Mouse (Mus musculus) B cell, adult 2 months (primary cell): ENCODE data around the gene Tnfrsf8.
"Not testable (repeated sequence)": the region's sequence is repeated elsewhere in the genome, so short reads cannot be mapped to it uniquely, and the experiment has no call there.

Source experiments
- DNase-seq, 2 experiments: peaks; one replicate each; pipeline ENCODE4 v3.0.0; 2022

Gene Tnfrsf8

DNA sequence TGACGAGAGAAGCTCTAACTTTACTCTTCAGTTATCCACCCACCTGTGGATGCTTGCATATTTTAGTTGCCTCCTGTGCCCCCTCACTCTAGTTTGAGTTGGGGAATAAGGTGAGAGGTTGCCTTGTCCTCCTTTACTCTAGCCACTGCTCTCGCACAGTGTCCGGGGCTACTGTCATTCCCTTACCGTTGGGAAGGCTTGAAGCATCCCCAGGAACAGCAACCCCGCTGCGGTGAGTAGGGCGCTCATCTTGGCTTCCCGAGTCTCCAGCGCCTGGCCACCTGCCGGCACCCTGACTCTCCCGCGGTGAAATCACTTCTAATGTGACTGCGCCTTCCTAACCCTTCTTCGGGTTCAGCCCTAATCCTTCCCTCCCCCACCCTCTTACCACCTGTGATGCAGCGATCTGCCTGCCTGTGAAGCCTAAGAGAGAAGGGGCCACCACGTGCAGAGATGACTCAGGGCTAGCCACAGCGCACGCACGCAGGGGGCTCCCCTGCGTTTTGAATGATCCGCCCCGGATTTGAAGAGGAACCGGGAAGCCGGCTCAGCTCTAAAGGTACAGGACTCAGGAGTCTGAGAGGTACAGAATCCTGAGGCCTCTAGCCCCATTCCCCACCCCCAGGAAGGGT is at the start of gene Tnfrsf8:
Gene Tnfrsf8, minus strand, starts transcription at position 329 of the 632 bp plus-strand sequence.
- peak; percentile 43 to 50 for DNase-seq

DNA sequence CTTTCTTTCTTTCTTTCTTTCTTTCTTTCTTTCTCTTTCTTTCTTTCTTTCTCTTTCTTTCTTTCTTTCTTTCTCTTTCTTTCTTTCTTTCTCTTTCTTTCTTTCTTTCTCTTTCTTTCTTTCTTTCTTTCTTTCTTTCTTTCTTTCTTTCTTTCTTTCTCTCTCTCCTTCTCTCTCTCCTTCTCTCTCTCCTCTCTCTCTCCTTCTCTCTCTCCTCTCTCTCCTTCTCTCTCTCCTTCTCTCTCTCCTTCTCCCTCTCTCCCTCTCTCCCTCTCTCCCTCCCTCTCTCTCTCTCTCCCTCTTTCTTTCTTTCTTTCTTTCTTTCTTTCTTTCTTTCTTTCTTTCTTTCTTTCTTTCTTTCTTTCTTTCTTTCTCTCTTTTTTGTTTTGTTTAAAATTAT is 46.7 kb upstream of the Tnfrsf8 start:
- DNase-seq = not testable (repeated sequence)

DNA sequence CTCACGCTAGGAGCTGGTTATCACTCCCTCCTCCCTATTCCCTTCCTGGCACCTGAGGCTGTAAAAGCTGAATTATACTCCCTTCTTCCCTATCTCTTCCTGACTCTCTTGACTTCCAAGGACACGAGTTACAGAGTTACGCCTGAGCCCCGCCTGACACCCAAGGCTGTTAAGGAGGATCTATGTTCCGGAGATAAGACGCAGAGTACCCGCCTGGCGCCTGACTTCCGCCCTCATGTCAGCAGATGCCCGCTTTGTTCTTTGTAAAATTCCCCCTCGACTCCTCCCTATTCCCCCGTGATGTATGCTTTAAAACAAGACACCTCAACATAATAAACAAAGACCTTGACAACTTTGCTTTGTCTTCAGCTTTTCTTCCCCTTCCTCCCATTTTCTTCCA is 46.1 kb upstream of the Tnfrsf8 start:
- DNase-seq = peak; percentile 60 to 66

DNA sequence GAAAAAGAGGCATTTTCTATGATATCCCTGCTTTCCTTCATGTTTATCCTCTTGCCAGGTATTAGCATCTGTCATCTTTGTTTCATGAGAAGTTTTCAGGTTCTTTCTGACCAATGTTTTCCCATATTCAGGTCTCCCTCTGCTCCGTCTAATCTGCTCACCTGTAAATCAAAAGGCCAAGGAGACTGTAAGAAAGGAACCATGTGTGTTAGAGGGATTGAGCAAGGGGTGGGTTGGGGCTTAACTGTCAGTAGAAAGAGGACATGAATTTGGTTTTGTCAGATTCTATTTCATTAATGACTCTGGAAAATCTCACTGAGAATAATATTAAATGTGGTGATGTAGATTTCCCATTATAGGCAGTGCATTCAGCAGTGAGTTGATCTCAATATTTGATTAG is 45.6 kb upstream of the Tnfrsf8 start:
- no peak for DNase-seq

DNA sequence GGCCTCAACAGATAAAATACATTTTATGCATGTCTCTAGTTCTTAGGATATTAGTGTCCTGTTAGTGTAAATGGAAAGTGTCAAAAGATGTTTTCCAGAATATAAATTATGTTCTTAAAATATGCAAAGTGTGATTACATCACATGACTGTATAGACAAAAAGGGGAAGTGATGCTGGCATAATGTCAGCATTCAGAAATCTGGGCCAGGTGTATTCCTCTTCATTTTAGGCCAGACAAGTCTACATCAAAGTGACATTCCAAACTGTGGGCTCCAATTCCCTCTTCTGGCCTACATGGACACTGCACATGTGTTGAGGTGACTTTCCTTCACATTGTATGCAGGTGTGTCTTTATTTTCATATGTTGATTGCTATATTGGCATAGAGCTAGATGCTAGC is 41.3 kb upstream of the Tnfrsf8 start:
- peak; percentile 33 to 34 for DNase-seq

DNA sequence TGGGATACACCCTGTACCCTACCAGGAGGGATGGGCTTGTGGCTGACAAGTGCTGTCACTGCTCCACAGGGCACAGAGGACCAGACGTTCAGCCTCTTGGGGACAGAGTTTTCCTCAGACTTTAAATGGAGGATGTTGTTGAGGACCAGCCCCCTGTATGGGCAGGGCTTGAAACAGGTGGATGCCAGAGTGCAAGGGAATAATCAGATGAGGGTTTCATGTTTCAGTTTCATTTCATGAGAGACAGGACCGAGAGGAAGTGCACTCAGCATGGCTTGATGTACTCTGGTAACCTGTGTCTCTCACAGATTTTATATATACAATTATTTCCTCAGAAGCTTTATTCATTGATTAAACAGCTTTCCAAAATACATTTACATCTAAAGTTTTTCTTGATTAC is 38.9 kb upstream of the Tnfrsf8 start:
- DNase-seq = peak; percentile 34 to 40

DNA sequence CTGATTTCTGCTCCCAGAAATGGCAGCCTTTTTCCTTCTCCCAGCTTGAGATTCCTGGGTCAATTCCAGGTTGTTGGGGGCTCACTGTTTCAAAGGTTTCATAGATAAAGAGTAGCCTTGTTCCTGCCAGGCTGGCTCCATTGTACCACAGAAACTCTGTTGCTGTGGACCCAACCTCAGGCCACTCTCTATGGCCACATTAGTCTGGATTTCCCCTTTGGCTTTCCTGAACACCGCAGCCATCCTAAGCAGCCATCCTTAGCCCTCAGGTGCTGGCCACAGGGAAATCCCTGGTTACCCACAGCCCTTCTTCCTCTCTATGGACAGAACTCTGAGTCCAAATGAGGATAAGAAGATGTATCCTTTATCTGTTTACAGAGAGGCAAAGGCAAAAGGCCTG is 30.0 kb upstream of the Tnfrsf8 start:
- no peak for DNase-seq

DNA sequence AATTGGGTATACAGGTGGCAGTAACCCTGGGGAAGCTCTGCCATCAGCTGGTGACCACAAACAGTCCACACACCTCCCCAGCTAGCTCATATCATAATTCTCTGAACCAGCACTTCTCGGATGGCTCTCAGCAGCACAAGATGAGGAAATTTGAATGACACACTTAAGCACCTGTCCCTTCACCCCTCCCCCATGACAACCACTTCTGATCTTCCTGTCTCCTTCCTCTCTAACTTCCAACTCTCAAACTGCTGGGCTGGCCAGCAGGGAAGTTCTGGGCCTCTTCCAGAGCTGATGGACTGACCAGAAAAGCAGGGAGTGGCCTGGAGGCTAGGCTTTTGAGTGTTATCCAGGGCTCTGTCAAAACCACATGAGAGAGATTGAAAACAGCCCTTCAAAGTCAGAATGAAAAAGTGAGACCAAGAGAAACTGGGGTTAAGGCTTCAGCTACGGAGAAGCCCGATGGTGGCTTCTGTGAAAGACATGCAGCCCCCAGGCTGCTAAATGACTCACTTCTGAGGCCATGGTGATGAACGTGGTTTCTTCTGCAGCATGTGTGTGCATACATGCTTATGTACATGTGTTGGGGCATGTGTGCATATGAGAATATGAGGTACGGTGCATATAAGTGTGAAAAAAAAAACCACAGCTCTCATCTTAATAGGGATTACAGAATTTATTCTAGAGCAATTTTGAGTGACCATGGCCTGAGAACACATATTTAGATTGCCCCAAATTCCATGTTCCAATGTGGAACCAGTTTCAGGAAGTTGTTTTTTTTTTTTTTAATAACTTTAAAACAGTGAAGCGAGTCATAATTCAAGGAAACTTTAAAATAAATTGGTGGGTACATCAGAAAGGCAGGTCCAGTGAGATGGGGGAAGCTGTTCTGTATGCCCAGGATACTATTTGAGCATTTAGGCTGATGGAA is 27.2 kb upstream of the Tnfrsf8 start:
- no peak for DNase-seq

DNA sequence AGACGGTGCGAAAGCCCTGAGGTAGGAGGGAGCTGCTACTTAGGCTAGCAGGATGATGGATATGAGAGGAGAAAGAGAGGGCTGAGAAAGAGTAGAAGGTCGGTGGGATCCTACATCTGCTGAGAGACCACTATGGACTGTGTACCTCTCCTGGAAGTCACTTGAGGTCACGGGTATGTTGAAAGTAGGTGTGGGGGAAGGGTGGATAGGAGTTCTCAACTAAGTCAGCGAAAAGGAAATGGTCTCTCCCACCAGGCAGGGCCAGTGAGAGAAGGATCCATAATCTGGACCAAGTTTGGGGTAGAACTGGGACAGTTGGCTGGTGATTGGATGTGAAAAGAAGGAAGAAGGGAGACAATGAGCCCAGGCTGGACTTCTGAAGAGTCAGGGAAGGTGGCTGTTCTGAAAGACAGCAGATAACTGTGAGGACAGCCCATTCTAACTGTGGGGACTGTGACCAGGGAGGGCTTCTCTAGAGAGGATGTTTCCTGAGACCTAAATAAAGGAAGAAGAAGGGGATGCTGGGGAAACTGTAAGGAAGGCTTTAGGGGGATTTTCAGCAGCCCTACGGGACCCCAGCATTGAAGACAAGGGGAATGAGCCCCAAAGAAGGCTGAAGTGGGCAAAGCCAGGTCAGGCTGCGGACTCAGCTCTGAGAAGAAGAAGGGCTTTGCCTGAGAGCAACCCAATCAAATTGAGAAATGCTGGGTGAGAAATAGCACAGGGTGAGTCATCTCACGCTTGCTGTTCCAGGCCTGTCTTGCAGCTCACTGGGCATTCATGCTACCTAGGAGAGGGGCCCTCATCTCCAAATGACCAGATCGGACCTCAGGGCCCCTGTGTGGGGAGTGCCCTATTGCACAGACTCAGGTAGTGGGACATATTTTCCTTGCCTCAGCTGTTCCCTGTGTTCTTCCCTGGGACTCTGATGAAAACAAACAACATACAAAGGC is 23.2 kb upstream of the Tnfrsf8 start:
- no peak for DNase-seq

DNA sequence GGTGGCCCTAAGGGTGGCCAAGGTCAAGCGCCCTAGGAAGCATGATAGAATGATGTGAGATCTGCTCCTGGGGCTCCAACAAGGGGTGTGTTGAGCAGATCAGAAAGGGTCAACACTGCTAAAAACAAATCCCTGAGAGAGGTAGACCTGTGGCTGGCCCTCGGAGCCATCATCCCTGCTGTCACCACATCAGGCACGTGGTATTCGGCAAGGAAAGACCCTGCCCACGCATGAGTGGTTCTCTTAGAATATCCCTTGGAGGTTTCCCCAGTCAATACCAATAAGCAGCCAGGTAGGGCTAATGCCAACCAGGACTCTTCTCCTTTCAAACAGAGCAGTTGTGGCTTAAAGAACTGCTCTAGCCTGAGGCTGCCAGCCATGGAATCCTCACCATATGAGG is 21.6 kb upstream of the Tnfrsf8 start:
- no peak for DNase-seq

DNA sequence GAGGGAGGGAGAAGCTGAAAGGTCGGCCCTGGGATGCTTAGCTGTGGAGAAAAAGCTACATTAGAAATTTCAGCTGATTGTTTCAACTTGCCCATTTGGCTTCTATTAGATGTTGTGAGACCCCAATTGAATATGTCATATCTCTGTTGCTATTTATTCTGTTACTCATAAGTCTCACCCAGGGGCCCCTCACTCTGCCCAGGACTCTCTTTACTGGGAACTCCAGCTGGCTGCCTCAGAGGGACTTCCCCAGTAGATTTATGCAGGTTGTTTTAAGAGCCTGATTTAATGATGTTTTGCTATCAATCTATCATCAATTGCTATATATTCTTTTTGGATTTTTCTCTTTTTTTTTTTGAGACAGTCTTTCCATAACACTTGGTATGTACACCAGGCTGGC is 21.1 kb upstream of the Tnfrsf8 start:
- no peak for DNase-seq

DNA sequence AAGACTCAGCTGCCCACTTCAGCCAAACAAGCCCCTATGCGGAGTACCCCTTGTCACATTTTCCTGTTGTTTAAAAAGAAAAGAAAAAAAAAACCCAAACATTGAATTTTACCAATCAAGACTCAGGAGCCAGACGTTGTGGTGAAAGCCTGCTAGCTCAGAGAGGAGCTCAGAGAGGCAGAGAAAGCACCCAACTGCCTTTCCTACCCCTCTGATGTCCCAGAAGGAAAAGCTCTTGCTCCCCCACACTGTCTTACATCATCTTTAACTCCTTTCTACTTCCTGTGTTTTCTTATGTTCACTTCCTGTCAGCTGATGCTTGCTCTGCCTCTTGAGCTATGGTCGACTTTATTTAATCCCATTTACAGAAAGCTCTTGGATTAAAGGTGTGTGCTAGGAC is 8.7 kb upstream of the Tnfrsf8 start:
- no peak for DNase-seq

DNA sequence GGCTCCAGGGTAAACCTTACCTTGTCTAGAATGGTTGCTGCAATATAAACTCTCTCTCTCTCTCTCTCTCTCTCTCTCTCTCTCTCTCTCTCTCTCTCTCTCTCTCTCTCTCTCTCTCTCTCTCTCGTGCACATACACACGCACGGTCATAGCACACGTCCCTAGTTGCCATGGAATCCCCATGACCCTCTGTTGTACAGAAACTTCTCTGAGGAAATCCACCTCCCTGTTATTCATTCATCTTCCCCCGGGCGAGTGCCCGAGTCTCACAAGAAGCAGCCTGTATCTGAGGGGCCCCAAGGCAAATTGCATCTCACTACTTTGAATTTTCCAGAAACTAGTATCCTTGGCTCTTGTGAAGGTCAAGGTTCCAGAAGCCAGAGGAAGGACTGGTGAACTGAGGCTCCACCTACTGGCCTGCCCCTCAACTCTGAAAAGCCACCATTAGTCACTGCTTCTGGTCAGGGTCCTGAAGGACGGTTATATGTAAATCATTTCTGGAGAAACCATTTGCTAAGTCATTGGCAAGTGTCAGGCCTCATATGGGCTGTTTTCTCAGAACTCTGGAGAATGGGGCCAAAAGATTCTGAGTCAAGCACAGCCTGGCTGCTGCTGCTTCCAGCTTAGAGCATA is 8.1 kb upstream of the Tnfrsf8 start:
- DNase-seq = no peak

DNA sequence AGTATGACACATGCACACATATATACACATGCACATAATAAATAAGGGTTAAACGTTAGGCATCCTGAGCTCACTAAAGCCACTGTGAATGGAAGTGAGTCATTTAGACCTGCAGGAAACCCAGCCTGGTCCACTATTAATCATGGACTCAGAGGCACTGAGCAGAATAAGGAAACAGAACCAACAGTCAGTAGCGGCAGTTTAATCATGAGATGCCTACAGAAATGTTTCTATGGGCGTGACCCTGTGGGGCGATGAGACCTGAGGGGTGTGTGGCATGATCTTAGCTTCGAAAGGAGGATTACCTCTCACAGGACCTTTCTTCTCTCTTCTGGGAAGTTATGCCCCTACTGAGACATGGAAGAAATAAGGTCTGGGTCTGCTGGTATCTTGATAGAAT is 7.2 kb upstream of the Tnfrsf8 start:
- DNase-seq = no peak

DNA sequence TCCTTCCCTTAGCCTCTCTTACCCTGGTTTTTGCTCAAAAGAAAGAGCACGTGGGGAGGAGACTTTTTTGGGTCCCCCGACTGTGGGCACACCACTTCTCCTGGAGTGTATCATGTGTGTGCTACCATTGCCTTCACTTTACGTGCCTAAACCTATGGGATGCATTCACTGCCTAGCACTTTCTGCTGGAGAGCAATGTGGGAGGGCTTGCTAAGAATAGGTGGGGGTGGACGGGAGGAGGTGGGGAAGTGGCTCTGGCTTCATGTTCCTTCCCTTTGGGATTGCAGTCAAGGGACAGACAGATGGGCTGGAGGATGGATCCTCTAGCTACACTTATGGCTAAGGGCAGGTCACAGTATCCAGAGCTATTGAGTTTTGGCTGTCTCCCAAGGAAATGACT is 5.7 kb upstream of the Tnfrsf8 start:
- DNase-seq = no peak

DNA sequence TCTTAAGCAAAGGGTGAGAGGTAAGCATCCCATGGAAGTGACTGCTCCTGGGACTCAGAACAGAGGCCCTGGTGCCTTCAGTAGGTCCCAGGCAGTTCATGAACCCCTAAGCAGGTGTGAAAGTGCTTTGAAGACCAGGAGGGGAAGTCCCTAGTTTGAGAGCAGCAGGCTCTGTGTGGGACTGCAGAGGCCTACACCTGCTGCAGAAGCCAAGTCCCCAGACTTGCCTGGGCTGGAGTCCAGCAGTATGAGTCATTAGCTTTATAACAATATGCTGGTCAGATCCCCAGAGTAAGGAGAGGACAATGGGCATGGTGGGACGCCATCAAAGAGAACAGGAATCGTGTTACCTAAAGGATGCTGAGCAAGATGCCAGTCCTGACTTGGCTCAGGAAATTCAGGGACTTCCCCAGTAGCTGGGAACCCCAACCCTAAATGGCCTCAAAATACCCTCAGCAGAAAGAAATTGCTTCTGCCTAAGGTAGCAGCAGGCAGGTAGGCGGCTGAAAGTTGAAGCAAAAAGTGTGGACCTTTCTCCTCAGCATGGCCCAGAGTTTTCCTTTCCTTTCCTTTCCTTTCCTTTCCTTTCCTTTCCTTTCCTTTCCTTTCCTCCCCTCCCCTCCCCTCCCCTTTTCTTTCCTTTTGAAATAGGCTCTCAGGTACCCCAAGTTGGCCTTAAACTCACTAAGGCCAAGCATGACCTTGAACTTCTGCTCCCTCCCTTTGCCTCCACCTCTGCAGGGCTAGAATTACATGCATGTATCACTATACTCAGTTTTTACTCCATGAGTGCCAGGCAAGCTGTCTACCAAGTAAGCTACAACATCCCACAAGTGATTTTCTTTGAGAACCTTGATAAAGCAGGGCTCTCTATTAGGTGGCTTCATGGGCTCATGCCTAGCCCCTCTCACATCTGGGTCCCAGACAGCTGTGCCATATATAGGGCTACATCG is 4.6 kb upstream of the Tnfrsf8 start:
- no peak for DNase-seq

DNA sequence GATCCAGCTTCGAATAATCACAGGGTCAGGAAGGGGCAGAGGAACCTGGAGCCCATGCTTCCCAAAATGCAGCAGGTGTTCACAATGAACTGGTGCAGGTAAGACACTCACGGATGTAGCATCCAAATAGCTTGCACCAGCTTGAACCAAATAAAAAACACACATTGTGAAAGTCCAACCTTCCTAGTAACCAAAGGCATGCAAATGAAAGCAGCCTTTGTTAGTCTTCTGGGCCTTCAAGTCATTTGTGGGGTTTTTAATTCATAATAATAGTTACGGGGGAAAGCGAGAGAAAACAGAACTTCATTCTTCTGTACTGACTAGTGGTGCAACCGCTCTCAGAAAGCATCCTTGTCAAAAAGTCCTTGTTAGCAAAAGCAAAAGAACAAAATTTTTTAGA is 1.7 kb upstream of the Tnfrsf8 start:
- no peak for DNase-seq

DNA sequence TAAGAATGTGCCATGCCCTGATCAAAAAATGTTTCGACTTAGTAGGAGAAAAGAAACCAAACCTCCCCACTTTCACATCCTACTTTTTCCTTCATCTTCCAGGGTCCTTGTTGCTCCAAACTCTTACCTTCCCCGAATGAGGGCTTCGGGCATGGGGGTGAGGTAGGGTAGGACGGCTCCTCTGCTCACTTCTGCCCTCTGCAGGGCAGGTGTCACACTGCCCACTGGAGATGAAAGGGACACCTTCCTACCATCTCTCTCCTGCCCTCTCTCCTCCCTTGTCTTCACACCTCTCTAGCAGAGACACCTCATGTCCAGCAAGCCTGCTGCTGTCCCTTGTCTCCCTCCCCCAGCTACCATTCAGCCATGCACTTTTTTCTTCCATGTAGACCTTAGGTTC is 998 bp downstream of the Tnfrsf8 start:
- DNase-seq = no peak

DNA sequence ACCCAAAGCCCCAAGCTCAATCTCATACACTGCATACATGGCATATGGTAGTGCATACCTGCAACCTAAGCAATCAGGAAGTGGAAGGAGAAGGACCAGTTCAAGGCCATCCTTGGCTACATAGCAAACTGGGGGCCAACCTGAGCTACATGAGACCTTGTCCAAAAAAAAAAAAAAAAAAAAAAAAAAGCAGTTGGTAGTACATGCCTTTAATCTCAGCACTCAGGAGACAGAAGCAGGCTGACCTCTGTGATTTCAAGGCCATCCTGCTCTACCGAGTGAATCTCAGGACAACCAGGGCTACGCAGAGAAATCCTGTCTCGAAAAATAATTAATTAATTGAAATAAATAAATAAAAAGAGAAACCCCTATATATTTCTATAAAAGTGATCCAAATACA is 1.7 kb downstream of the Tnfrsf8 start:
- no peak for DNase-seq

DNA sequence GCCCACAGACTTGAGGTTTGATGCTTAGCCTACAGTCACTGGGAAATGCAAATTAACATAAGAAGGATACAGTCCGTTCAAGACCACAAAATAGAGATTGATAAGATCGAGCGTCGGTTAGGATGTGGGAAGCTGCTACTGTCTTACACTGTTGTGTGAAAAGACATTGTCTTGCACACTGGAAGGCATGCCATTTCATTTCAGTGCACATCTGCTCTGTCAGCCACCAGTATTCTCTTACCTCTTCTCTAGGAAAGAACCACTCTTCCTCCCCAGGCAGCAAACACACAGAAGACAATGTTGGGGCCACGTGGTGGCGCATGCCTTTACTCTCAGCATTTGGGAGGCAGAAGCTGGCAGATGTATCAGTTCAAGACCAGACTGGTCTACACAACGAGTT is 2.4 kb downstream of the Tnfrsf8 start:
- no peak for DNase-seq

DNA sequence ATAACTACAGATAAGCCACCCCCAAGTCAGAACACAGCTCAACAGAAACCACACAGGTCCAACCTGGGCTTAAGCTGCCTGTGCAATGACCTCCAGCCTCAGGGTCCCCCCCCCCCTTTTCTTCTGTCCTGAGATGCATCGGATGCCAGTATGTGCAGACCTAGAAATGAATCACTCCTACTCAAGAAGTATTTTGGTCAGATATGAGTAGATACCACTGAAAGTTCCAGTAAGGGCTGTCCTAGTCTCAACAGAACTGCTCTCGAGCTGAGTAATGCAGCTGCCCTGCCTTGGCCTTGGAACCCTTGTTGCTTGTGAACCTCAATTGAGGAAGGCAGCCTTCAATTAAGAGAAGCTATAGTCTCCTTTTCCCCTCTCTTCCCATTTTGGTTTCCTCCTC is 4.1 kb downstream of the Tnfrsf8 start:
- no peak for DNase-seq

DNA sequence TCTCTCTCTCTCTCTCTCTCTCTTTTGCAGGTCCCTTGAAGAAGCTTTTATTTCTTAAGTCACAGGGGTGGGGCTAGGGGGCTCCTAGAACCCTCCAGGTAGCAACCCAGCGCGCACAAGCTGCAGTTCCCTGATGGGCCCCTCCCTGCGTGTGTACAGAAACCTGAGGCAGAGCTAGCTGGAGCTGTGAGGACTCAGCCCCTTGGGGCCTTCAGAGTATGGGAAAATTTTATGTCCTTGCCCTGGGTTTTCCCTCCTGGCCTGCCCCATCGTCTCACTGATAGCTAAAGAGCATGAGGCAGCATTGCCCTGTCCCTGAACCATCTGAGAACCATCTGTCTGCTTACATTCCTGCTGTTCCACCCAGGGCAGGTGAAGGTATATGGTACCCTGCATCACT is 8.5 kb downstream of the Tnfrsf8 start:
- no peak for DNase-seq
